Mouse (Mus musculus) thymus, adult 2 months (tissue): ENCODE data around the gene Gabarapl1. TPM values are rescaled to one million over a fixed set of nuclear protein-coding genes. Genes with fewer than 3 reads are reported as not detected.

Experiments used
- DNase-seq: peaks from one replicate; pipeline ENCODE4 v3.0.0; 2021
- H3K27ac ChIP-seq: fragments of 200-500 bp; 2 replicates; pipeline ENCODE4 v1.5.1; 2012; ENCODE audit warnings: low read length, control low read depth; ENCODE audit not compliant: control insufficient read depth, insufficient read depth
- H3K27me3 ChIP-seq: fragments of 200-500 bp; 2 replicates; pipeline ENCODE4 v1.6.1; 2012; ENCODE audit warnings: mild to moderate bottlenecking, low read length, moderate library complexity, mixed read lengths; ENCODE audit not compliant: control insufficient read depth, insufficient read depth
- H3K36me3 ChIP-seq: fragments of 200-500 bp; 2 replicates; pipeline ENCODE4 v1.6.1; 2012; ENCODE audit warnings: mild to moderate bottlenecking, low read length, moderate library complexity; ENCODE audit not compliant: control insufficient read depth, insufficient read depth
- H3K4me1 ChIP-seq: fragments of 200-500 bp; replicated peaks from 2 replicates; pipeline ENCODE4 v1.6.1; 2012; ENCODE audit warnings: low read length; ENCODE audit not compliant: control insufficient read depth, insufficient read depth
- H3K4me3 ChIP-seq: fragments of 200-500 bp; 2 replicates; pipeline ENCODE4 v1.5.1; 2012; ENCODE audit warnings: mild to moderate bottlenecking, low read length, control low read depth, moderate library complexity; ENCODE audit not compliant: control insufficient read depth, insufficient read depth
- CTCF ChIP-seq: fragments of 200-500 bp; IDR thresholded peaks from 2 replicates; pipeline ENCODE4 v1.5.1; 2012; ENCODE audit warnings: mild to moderate bottlenecking, control low read depth, low read length, moderate library complexity, borderline replicate concordance; ENCODE audit not compliant: control insufficient read depth, poor library complexity, insufficient read depth; ENCODE audit errors: extremely low read depth
- POLR2A ChIP-seq: fragments of 200-500 bp; IDR thresholded peaks from 2 replicates; pipeline ENCODE4 v1.6.1; 2012; ENCODE audit warnings: mild to moderate bottlenecking, low read length, control low read depth, moderate library complexity; ENCODE audit not compliant: control insufficient read depth, poor library complexity, insufficient read depth; ENCODE audit errors: extremely low read depth
- WGBS: fragments of 180-500 bp; shearing (Covaris S2); methylation state at CpG from one replicate; pipeline ENCODE4 v1.1.7; 2018; 5-methylcytosine and 5-hydroxymethylcytosine counted together
- polyA plus RNA-seq: library from polyadenylated mRNA; depleted of rRNA; stranded (reverse); fragments of >200 nt; gene quantifications from 2 replicates; pipeline ENCODE4 v1.2.3, GENCODE M21; 2012

Gabarapl1 gene
- polyA plus RNA-seq, 1 experiment, result 29.8 TPM

DNA sequence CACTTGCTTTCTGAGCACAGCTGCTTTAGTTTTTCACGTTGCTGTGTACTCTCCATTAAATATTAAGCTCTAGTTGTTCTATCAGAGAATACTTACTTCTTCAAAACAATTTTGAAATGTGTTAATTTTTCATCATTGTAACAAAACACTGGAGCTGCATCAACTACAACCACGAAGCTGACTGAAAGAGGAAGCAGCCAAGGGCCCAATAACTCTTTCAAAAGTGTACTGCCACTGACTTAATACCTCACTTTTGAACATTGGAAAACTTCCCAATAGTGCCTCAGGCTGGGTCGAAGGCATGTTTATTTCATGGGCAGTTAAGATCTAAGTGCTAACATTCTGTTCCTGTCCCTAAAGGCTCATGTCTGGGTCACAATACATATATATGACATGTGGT is 15.0 kb downstream of the Gabarapl1 start:
- TF ChIP-seq CTCF, result no peak
- TF ChIP-seq POLR2A, result no peak
- Histone ChIP-seq H3K27ac (no peak overlapping the region), H3K4me3 (no peak overlapping the region), H3K4me1 (no peaks in the 10 kb centered on the region), H3K27me3 (no peaks in the 10 kb centered on the region), H3K36me3 (no peaks in the 10 kb centered on the region)
- no peak for DNase-seq
- WGBS, result 29% methylated on average over 3 of the region's 3 CpGs

DNA sequence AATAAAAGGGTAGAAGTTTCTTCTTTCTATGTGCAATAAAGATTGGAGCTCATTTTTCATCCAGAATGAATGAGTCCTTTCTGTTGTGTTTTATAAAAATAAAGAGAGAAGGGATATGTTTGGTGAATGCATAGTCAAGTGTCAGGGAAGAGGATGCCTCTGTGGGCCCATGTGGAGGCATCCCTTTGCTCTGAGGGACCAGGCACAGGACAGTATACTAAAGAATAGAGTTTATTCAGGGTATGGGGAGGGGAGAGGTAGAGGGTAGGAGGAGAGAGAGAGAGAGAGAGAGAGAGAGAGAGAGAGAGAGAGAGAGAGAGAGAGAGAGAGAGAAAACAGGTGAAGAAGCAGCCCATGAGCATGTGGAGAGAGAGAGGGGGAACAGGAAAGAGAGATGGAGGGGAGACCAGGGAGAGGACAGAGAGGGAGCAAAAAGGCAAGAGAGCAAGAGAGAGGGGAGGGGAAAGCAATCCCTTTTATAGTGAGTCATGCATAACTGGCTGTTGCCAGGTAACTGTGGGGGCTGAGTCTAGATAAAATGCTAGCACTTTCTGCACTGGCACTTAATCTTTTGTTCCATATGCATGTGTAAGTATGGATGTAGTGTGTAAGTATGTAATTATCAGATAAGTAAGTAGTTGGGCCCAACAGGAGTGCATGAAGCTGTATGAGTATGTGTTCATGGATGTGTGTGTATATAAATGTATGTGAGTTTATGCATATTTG is 24.5 kb downstream of the Gabarapl1 start:
- Histone ChIP-seq H3K4me1 (no peaks in the 10 kb centered on the region), H3K4me3 (no peak overlapping the region)
- TF ChIP-seq POLR2A, result no peak

GRCm38 (mm10) chr6:129558946-129559640 is 26.1 kb downstream of the Gabarapl1 start:
- Histone ChIP-seq H3K4me3 (no peak overlapping the region), H3K36me3 (no peaks in the 10 kb centered on the region), H3K27me3 (no peaks in the 10 kb centered on the region), H3K4me1 (no peaks in the 10 kb centered on the region), H3K27ac (no peak overlapping the region)
- 14% methylated on average over 12 of the region's 12 CpGs for WGBS
- TF ChIP-seq CTCF (no peak), POLR2A (no peak)
- DNase-seq, result peak; percentile 72

More for the DNA sequence above, 24.5 kb downstream of the Gabarapl1 start:
- DNase-seq, result no peak
- Histone ChIP-seq H3K36me3 (no peaks in the 10 kb centered on the region), H3K27ac (no peak overlapping the region), H3K27me3 (no peaks in the 10 kb centered on the region)

DNA sequence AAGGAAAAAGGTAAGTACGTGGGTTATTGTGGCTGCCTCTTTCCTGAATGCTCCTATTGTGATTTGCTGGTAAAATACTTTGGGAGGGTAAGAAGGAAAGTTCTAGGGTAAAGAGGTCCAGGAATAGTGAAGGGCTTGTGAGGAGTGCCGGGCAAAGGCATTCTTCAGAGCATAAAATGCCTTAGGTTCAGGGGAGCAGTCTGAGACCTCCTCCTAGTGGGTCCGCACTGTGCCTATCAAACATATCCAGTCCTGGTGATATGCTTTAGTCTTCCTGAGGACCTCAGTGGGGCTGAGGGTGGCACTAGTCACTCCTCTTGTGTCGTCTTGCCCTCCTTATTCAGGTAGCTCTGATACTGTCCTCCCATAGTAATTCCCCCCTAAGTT is 26.7 kb downstream of the Gabarapl1 start:
- 66% methylated on average over 4 of the region's 4 CpGs for WGBS
- H3K36me3 ChIP-seq, result no peaks in the 10 kb centered on the region

GRCm38 (mm10) chr6:129565257-129565656 is 32.3 kb downstream of the Gabarapl1 start:
- Histone ChIP-seq H3K4me3 (no peak overlapping the region), H3K27ac (no peak overlapping the region), H3K27me3 (no peaks in the 10 kb centered on the region), H3K36me3 (no peaks in the 10 kb centered on the region), H3K4me1 (no peaks in the 10 kb centered on the region)
- 28% methylated on average over 2 of the region's 2 CpGs for WGBS
- TF ChIP-seq POLR2A, result no peak
- TF ChIP-seq CTCF, result no peak
- no peak for DNase-seq

More for the DNA sequence above, 26.7 kb downstream of the Gabarapl1 start:
- Histone ChIP-seq H3K27ac (no peak overlapping the region), H3K4me1 (no peaks in the 10 kb centered on the region), H3K27me3 (no peaks in the 10 kb centered on the region), H3K4me3 (no peak overlapping the region)
- DNase-seq, result no peak
- TF ChIP-seq CTCF (no peak), POLR2A (no peak)

DNA sequence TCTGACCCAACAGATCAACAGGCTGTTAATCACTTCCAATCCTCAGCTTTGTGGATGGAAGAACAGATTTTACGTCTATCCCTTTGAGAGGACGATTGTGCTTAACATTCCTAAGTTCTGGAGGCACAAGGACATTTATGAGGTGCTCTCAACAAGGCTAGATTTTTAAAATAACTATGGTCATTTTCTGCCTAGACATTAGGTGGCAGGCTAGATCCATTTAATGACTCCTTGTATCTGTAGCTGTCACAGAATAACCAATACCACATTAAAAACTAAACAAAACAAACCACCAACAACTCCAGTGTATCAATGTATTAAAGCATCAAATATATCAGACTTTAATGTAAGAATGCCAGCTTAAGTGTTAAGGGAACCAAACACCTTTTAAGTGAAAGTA is 42.4 kb downstream of the Gabarapl1 start:
- TF ChIP-seq POLR2A (no peak), CTCF (no peak)
- no peaks in the 10 kb centered on the region for H3K4me1 ChIP-seq
- no peak for DNase-seq
- no peaks in the 10 kb centered on the region for H3K27me3 ChIP-seq
- no peak overlapping the region for H3K27ac ChIP-seq
- no peak overlapping the region for H3K4me3 ChIP-seq
- 24% methylated on average over 2 of the region's 2 CpGs for WGBS
- H3K36me3 ChIP-seq, result no peaks in the 10 kb centered on the region
